13 mouse cellular contexts compared by ENCODE assay signal in the genomic region with DNA sequence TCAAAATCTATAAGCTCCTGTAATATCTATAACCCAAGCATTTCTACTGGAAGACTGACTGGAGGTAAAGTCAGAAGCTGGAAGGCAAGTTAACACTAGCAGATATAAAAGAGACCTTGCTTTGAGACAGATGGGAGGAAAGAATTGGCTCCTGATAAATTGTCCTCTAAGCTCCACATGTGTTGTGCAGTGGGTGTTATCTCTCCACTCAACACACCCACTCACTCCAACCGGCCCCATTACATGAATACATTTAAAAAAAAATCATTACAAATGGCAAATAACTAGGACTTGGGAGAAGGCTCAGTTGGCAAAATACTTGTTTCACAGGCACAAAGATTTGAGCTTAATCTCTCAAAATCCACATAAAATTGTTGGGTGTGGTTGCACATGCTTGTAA.
DNase-seq lines count a peak whose midpoint lies in the region.
"Had no signal": no experiment of that assay in that cellular context is flagged by ENCODE, and none has a peak within 500 bp of the region (broad histone marks: within the 10 kb centered on the region; RNA-seq: fewer than 3 reads in every experiment).

No protein-coding gene starts in this region.

- peak; percentile 56 to 78 for DNase-seq in layer of hippocampus, adult 18-20 months (ENCODE audit: low spot score in 2 of 2)
- no peak for DNase-seq in layer of hippocampus, postnatal 25 days (ENCODE audit: extremely low spot score in 1 of 2, low spot score in 1 of 2)
- DNase-seq in right cerebral cortex, adult 2 months (ENCODE audit: low spot score in 2 of 2), result peak; percentile 10 to 29
- DNase-seq in right cerebral cortex, postnatal 10 days (ENCODE audit: low spot score in 2 of 2), result no peak
- DNase-seq in layer of hippocampus, adult 8-10 months (ENCODE audit: low spot score in 2 of 2), result peak; percentile 41 to 43
- peak; percentile 55 for DNase-seq in telencephalon, adult 2 months (ENCODE audit: low read depth, low spot score)
- no peak for DNase-seq in ovary, postnatal 10 days (ENCODE audit: low spot score)
- DNase-seq: adrenal gland, postnatal 14 days; cerebellum, adult 8-10 months; cerebellum, postnatal 14 days; gastrocnemius, adult 2 months; gastrocnemius, postnatal 25 days; heart, postnatal 36 days had no signal

Comparison
In these comparisons a context has a peak if more than half of its experiments do, and no peak if none do; other contexts are left out.
1. DNase-seq: peak in layer of hippocampus, adult 18-20 months (2 of 2), right cerebral cortex, adult 2 months (2 of 2), layer of hippocampus, adult 8-10 months (2 of 2) and telencephalon, adult 2 months (single experiment); none in layer of hippocampus, postnatal 25 days (0 of 2), right cerebral cortex, postnatal 10 days (0 of 2) and ovary, postnatal 10 days (single experiment).